Mouse (Mus musculus) MEL-GATA-1-ER (cell line): ENCODE data around the gene Tacr3.

Source experiments
- DNase-seq: peaks from one replicate; pipeline ENCODE4 v3.0.0-alpha.2; 2012; ENCODE audit warnings: low read depth; ENCODE audit errors: extremely low read depth

Gene Tacr3

GRCm38 (mm10) chr3:134828875-134829530 lies at the start of gene Tacr3:
Gene Tacr3 (plus strand): TSS chr3:134829007.
- DNase-seq: no peak

GRCm38 (mm10) chr3:134828492-134828874 lies 324 bp upstream of the Tacr3 start:
- no peak for DNase-seq

GRCm38 (mm10) chr3:134829531-134829921 lies 719 bp downstream of the Tacr3 start:
- DNase-seq: no peak

- no peak for DNase-seq
Observed at GRCm38 (mm10) chr3:134851342-134851741, 22.5 kb downstream of the Tacr3 start.

GRCm38 (mm10) chr3:134877701-134878100 lies 48.9 kb downstream of the Tacr3 start:
- DNase-seq: no peak

GRCm38 (mm10) chr3:134895831-134896230 lies 67.0 kb downstream of the Tacr3 start:
- DNase-seq: no peak

GRCm38 (mm10) chr3:134908890-134909289 lies 80.1 kb downstream of the Tacr3 start:
- no peak for DNase-seq

GRCm38 (mm10) chr3:134934703-134935102 lies 105.9 kb downstream of the Tacr3 start:
- no peak for DNase-seq

GRCm38 (mm10) chr3:134935461-134935860 lies 106.7 kb downstream of the Tacr3 start:
- no peak for DNase-seq

- no peak for DNase-seq
Observed at GRCm38 (mm10) chr3:134963461-134963860, 134.7 kb downstream of the Tacr3 start.

- no peak for DNase-seq
Observed at GRCm38 (mm10) chr3:134978902-134979301, 150.1 kb downstream of the Tacr3 start.

GRCm38 (mm10) chr3:134980140-134980539 lies 151.3 kb downstream of the Tacr3 start:
- DNase-seq: no peak
